Mouse (Mus musculus) brain, embryonic 18.5 days (tissue): Measurements from ENCODE around the gene Gm3415.
"Not testable (repeated sequence)": the region's sequence is repeated elsewhere in the genome, so short reads cannot be mapped to it uniquely, and the experiment has no call there.

Source experiments
- DNase-seq: peaks from one replicate; pipeline ENCODE4 v3.0.0-alpha.2; 2012; ENCODE audit warnings: low read depth, low spot score

Gm3415 gene

GRCm38 (mm10) chr5:146555836-146556235, at the start of gene Gm3415:
Gene Gm3415 (plus strand): TSS chr5:146556136.
- not testable (repeated sequence) for DNase-seq

GRCm38 (mm10) chr5:146513823-146514222, 42.1 kb upstream of the Gm3415 start, which contains the start of gene Gm3402:
Gene Gm3402 (plus strand): TSS chr5:146514123.
- DNase-seq = not testable (repeated sequence)

- not testable (repeated sequence) for DNase-seq
Observed at GRCm38 (mm10) chr5:146525501-146525900, 30.4 kb upstream of the Gm3415 start, which contains the start of gene Gm3404. Gene Gm3404 (plus strand): TSS chr5:146525801.

DNA sequence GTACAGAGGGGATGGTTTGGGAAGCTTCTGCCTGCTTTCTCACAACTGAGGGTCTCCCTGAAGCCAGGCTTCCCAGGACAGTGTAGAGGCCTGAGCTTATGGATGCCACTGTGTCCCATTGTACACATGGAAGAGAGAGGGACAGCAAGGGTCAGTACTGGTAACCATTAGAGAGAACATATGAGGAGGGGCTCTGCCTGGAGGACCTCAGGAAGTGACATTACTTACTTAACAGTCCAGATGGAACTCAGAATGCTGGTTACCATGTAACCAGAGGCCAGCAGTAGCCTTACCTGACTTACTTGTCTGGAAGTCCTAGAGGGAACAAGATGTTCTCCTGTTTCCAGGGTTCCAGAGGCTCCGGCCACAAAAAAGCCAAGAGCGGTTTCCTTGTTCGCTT, 18.6 kb upstream of the Gm3415 start, which contains the start of gene Gm3409:
Gene Gm3409 (plus strand): TSS at position 301 of the 400 bp plus-strand sequence.
- DNase-seq = not testable (repeated sequence)

GRCm38 (mm10) chr5:146564259-146564658, 8.3 kb downstream of the Gm3415 start:
- DNase-seq = no peak

DNA sequence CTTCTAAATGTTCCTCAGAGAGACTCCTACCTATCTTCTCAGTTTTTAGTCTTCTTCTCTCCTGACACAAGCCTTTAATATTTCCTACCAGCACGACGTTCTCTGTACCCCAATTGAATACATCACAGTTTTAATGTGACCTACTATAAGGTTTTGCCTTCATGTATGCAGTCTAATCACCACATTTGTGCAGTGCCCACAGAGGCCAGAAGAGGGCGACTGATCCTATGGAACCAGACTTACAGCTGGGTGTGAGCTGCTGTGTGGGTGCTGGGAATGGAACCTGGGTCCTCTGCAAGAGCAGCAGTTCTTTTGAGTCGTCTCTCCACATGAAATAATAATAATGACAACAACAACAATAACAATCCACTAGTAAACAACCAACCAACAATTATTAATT, 11.1 kb downstream of the Gm3415 start:
- no peak for DNase-seq

GRCm38 (mm10) chr5:146570179-146570578, 14.2 kb downstream of the Gm3415 start:
- not testable (repeated sequence) for DNase-seq

GRCm38 (mm10) chr5:146571830-146572734, 16.1 kb downstream of the Gm3415 start:
- peak; percentile 76 for DNase-seq

DNA sequence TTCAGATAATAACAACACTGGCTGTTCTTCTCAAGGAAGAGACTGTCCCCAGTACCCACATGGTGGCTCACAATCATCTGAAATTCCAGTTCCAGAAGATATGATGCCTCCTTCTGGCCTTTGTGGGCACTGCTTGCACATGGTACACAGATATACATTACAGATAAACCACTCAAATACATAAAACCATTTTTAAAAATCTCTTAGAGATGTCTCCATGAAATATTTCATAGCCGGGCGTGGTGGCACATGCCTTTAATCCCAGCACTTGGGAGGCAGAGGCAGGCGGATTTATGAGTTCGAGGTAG, 16.8 kb downstream of the Gm3415 start:
- not testable (repeated sequence) for DNase-seq

- no peak for DNase-seq
Observed at GRCm38 (mm10) chr5:146576668-146577067, 20.7 kb downstream of the Gm3415 start.

DNA sequence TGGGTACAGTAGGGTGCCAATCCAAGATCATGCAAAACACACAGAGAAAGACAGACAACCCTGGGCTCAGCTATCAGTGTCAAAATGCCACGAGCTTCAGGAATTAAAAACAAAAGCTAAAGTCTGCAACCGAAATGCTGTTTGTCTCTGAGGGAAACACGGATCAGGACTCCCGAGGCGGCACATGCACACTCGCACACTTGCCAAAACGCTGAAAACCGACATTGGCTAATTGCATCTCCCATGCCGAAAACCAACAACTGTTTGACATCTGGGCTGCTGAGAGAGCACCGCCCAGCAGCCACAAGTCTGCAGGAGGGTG, 28.2 kb downstream of the Gm3415 start:
- no peak for DNase-seq

- no peak for DNase-seq
Observed at GRCm38 (mm10) chr5:146584478-146585306, 28.8 kb downstream of the Gm3415 start, which contains the start of gene Gpr12. Gene Gpr12 (minus strand): TSS chr5:146585239.

DNA sequence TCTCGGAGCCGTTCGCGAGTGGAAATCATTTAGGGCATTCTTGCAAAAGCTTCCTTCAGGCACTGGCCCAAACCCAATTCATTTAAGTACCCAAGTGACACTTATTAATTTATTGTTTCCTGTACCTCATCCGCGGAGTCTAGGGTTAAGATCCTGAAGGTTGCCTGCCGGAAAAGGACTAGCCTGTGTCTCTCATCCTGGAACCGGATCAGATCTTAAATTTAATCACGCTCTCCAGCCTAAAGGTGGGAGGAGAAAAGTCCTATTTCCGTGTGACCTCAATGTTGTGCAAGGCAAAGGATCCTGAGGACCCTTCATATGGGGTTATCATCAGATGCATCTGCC, 29.3 kb downstream of the Gm3415 start:
- DNase-seq = no peak

DNA sequence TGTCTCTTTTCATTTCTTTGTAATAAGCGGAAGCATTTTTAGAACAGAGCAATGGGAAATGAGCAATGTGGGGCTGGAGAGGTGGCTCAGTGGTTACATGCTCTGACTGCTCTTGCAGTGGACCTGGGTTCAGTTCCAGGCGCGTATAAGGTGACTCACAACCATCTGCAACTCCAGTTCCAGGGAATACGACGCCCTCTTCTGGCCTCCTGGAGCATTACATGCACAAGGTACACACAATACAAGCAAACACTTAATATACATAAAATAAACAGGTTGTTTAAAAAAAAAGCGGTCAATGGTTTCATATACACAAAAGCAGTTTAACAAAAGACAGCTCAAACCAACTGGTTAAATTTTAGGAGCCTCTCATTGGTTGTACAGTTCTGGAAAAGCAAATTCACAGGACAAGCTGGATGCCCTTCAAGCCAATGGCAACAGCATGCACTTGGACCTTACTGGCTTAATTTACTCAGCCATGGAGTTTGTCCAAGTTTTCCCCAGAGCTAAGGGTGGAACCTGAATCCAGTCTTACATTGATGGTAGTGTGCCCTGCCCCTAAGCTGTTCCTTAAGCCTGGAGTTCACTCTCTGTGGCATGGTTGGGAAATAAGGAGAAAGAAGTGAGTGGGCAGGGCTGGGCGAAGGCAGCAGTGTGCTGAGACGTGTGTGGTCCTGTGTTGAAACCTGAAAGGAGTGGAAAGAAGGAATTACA, 30.6 kb downstream of the Gm3415 start:
- no peak for DNase-seq

- DNase-seq = no peak
Observed at GRCm38 (mm10) chr5:146590987-146591386, 35.1 kb downstream of the Gm3415 start.

- no peak for DNase-seq
Observed at GRCm38 (mm10) chr5:146591636-146592035, 35.7 kb downstream of the Gm3415 start.

GRCm38 (mm10) chr5:146592580-146592979, 36.6 kb downstream of the Gm3415 start:
- DNase-seq = no peak

- DNase-seq = no peak
Observed at GRCm38 (mm10) chr5:146596612-146597502, 40.9 kb downstream of the Gm3415 start.

- no peak for DNase-seq
Observed at GRCm38 (mm10) chr5:146597503-146597874, 41.6 kb downstream of the Gm3415 start.

- no peak for DNase-seq
Observed at GRCm38 (mm10) chr5:146598215-146599119, 42.5 kb downstream of the Gm3415 start.
